Mouse (Mus musculus) neural tube, embryonic 14.5 days (tissue): Measurements from ENCODE around the gene Slain2. TPM values are rescaled to one million over a fixed set of nuclear protein-coding genes. Genes with fewer than 3 reads are reported as not detected.
"Not testable (repeated sequence)": the region's sequence is repeated elsewhere in the genome, so short reads cannot be mapped to it uniquely, and the experiment has no call there.

Experiments
- ATAC-seq: fragments of 200-750 bp; cut with Nextera tagmentation; 2 replicates; pipeline ENCODE4 v1.8.0; 2017; ENCODE audit warnings: low read depth, mild to moderate bottlenecking, moderate TSS enrichment, moderate library complexity
- H3K27ac ChIP-seq: fragments of 300-500 bp; sonication (generic); 2 replicates; pipeline ENCODE4 v1.5.1; 2014; ENCODE audit warnings: low read depth, mild to moderate bottlenecking, control low read depth, low read length, moderate library complexity, mixed read lengths
- H3K27me3 ChIP-seq: fragments of 300-500 bp; sonication (generic); 2 replicates; pipeline ENCODE4 v1.6.1; 2014; ENCODE audit warnings: low read length; ENCODE audit not compliant: control insufficient read depth, insufficient read depth
- H3K36me3 ChIP-seq: fragments of 300-500 bp; sonication (generic); 2 replicates; pipeline ENCODE4 v1.6.1; 2014; ENCODE audit warnings: low read length, mixed read lengths; ENCODE audit not compliant: control insufficient read depth, insufficient read depth
- H3K4me1 ChIP-seq: fragments of 300-500 bp; sonication (generic); 2 replicates; pipeline ENCODE4 v1.6.1; 2014; ENCODE audit warnings: low read length; ENCODE audit not compliant: control insufficient read depth, insufficient read depth
- H3K4me2 ChIP-seq: fragments of 300-500 bp; sonication (generic); 2 replicates; pipeline ENCODE4 v1.6.1; 2014; ENCODE audit warnings: mild to moderate bottlenecking, low read depth, low read length, control low read depth
- H3K4me3 ChIP-seq: fragments of 300-500 bp; sonication (generic); 2 replicates; pipeline ENCODE4 v1.5.1; 2014; ENCODE audit warnings: low read depth, low read length, control low read depth, mixed read lengths
- H3K9ac ChIP-seq: fragments of 300-500 bp; sonication (generic); replicated peaks from 2 replicates; pipeline ENCODE4 v1.6.1; 2014; ENCODE audit warnings: low read depth, mild to moderate bottlenecking, control low read depth, low read length, mixed read lengths
- H3K9me3 ChIP-seq: fragments of 300-500 bp; sonication (generic); 2 replicates; pipeline ENCODE4 v1.6.1; 2016; ENCODE audit warnings: low read length; ENCODE audit not compliant: control insufficient read depth
- WGBS: fragments of 180-500 bp; shearing (Covaris S2); extraction: QIAGEN DNeasy Blood & Tissue Kit; methylation state at CpG from one replicate; pipeline ENCODE4 v1.1.7; 2014; 5-methylcytosine and 5-hydroxymethylcytosine counted together
- polyA plus RNA-seq: library from polyadenylated mRNA; unstranded; fragments of >200 nt; fragmentation: Nextera tagmentation; extraction: Ambion mirVana; gene quantifications from 2 replicates; pipeline ENCODE4 v1.2.1, GENCODE M21; 2014

Slain2 gene
- polyA plus RNA-seq, 1 experiment from 2014 or later = 22.3 TPM

GRCm38 (mm10) chr5:72987786-72988185 is 73.7 kb downstream of the Slain2 start:
- 88% methylated on average over 7 of the region's 7 CpGs for WGBS
- no peaks in the 10 kb centered on the region for H3K27me3 ChIP-seq
- no peaks in the 10 kb centered on the region for H3K36me3 ChIP-seq

GRCm38 (mm10) chr5:72989756-72990155 is 75.7 kb downstream of the Slain2 start:
- ATAC-seq = no peak
- Histone ChIP-seq H3K27ac (no peak overlapping the region), H3K4me3 (no peak overlapping the region), H3K36me3 (no peaks in the 10 kb centered on the region), H3K9ac (no peak overlapping the region), H3K9me3 (no peaks in the 10 kb centered on the region), H3K27me3 (no peaks in the 10 kb centered on the region), H3K4me2 (no peak overlapping the region), H3K4me1 (no peaks in the 10 kb centered on the region)
- 61% methylated on average over 8 of the region's 8 CpGs for WGBS

More at GRCm38 (mm10) chr5:72987786-72988185, 73.7 kb downstream of the Slain2 start:
- Histone ChIP-seq H3K27ac (no peak overlapping the region), H3K4me2 (no peak overlapping the region), H3K9ac (no peak overlapping the region), H3K9me3 (no peaks in the 10 kb centered on the region), H3K4me3 (no peak overlapping the region), H3K4me1 (no peaks in the 10 kb centered on the region)
- ATAC-seq = no peak

DNA sequence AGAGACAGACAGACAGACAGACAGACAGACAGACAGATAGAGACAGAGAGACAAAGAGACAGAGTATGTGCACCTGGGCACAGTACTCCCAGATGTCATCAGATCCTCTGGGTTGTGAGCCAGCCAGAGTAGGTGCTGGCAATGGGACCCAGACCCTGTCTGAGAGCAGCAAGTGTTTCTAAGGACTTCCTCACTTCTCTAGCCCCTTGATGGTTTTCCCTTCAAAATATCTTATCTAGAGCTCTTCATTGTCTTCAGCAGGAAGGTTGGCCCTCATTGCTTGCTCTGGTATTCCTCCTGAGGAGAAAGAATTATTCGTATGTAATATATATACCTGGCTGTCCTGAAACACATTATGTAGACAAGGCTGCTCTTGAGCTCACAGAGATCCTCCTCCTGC is 78.4 kb downstream of the Slain2 start:
- Histone ChIP-seq H3K27ac (no peak overlapping the region), H3K4me2 (no peak overlapping the region), H3K27me3 (no peaks in the 10 kb centered on the region), H3K36me3 (no peaks in the 10 kb centered on the region), H3K4me3 (no peak overlapping the region), H3K4me1 (0 out of 2 replicates have a peak, but pooled peaks cover 3% of the 10 kb centered on the region), H3K9ac (no peak overlapping the region), H3K9me3 (no peaks in the 10 kb centered on the region)
- whole genome bisulfite sequencing = 97% methylated on average over 1 of the region's 1 CpGs
- ATAC-seq = no peak

DNA sequence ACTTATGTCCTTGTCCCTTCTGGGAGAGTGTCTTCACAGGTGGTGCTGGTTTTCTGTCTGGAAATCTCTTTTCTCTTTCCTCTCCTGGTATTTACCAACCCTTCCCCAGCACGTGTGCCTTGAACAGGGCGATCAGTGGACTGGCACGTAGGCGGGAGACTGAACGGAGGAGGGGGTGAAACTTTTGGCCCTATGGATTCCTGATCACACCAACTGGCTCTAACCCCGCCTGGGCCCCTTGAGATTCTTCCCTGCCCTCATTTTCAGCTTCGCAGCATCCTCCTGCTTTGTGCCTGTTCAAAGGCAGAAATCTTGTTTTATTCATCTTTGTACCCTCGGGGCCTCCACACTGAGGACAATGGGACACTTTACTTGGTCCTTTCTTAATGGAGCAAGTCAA is 80.3 kb downstream of the Slain2 start:
- Histone ChIP-seq H3K36me3 (no peaks in the 10 kb centered on the region), H3K9me3 (no peaks in the 10 kb centered on the region), H3K27me3 (no peaks in the 10 kb centered on the region), H3K9ac (no peak overlapping the region), H3K4me3 (no peak overlapping the region), H3K4me2 (no peak overlapping the region), H3K4me1 (0 out of 2 replicates have a peak, but pooled peaks cover 3% of the 10 kb centered on the region), H3K27ac (no peak overlapping the region)
- 37% methylated on average over 8 of the region's 8 CpGs for WGBS
- no peak for ATAC-seq

- Histone ChIP-seq H3K36me3 (no peaks in the 10 kb centered on the region), H3K4me2 (no peak overlapping the region), H3K9ac (no peak overlapping the region), H3K4me3 (no peak overlapping the region), H3K27ac (no peak overlapping the region), H3K9me3 (no peaks in the 10 kb centered on the region), H3K27me3 (no peaks in the 10 kb centered on the region), H3K4me1 (0 out of 2 replicates have a peak, but pooled peaks cover 3% of the 10 kb centered on the region)
- no peak for ATAC-seq
- WGBS = 39% methylated on average over 2 of the region's 2 CpGs
Observed at GRCm38 (mm10) chr5:72994928-72995327, 80.8 kb downstream of the Slain2 start.

DNA sequence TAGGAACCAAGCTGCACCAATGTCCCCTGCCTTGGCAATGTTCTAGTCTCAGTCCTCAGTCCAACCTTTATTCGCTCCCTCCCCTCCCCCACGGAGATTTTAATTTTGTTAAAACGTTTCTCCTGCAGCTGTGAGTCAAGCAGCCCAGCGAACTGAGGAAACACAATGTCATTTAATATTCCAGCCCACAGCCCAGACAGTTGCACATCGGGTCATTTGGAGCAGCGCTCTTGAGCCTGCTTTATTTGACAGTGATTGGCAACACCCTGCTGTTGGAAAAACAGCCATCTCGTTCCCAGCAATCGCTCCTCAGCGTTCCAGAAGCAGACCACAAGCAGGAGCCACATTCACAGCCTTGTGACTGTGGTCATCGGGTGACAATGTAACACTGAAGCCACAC is 81.3 kb downstream of the Slain2 start:
- Histone ChIP-seq H3K9ac (no peak overlapping the region), H3K27me3 (no peaks in the 10 kb centered on the region), H3K4me1 (0 out of 2 replicates have a peak, but pooled peaks cover 3% of the 10 kb centered on the region), H3K4me2 (no peak overlapping the region; the same call in 1 of the 2 replicates), H3K9me3 (no peaks in the 10 kb centered on the region), H3K27ac (no peak overlapping the region), H3K4me3 (no peak overlapping the region), H3K36me3 (no peaks in the 10 kb centered on the region)
- no peak for ATAC-seq
- 29% methylated on average over 10 of the region's 10 CpGs for WGBS

DNA sequence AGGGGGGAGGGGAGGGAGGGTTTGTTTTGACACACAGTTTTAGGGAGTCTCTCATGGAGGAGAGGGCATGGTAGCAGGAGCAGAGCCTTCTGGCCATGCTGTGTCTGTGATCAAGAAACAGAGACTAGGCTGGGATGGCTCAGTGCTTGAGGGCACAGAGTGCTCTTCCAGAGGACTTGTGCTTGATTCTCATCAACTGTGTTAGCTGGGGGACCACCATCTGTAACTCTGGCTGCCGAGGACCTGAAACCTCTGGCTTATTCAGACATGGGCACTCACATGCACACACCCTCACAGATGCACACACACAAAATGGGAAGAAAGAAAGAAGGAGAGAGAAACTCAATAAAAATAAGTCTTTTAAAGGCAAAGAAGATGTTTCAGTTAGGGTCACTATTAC is 84.4 kb downstream of the Slain2 start:
- H3K36me3 ChIP-seq, H3K9me3 ChIP-seq, H3K4me3 ChIP-seq, H3K4me2 ChIP-seq, H3K27me3 ChIP-seq, H3K9ac ChIP-seq, ATAC-seq, H3K4me1 ChIP-seq, H3K27ac ChIP-seq: not testable (repeated sequence)
- 81% methylated on average over 1 of the region's 1 CpGs for WGBS

- no peak for ATAC-seq
- no peaks in the 10 kb centered on the region for H3K36me3 ChIP-seq
- H3K4me1 ChIP-seq = no peaks in the 10 kb centered on the region
- WGBS = 80% methylated on average over 5 of the region's 5 CpGs
- no peaks in the 10 kb centered on the region for H3K9me3 ChIP-seq
- H3K9ac ChIP-seq = no peak overlapping the region
- H3K4me3 ChIP-seq = no peak overlapping the region
- H3K27ac ChIP-seq = no peak overlapping the region
- no peaks in the 10 kb centered on the region for H3K27me3 ChIP-seq
- no peak overlapping the region for H3K4me2 ChIP-seq
Observed at GRCm38 (mm10) chr5:73004046-73004445, 89.9 kb downstream of the Slain2 start.

DNA sequence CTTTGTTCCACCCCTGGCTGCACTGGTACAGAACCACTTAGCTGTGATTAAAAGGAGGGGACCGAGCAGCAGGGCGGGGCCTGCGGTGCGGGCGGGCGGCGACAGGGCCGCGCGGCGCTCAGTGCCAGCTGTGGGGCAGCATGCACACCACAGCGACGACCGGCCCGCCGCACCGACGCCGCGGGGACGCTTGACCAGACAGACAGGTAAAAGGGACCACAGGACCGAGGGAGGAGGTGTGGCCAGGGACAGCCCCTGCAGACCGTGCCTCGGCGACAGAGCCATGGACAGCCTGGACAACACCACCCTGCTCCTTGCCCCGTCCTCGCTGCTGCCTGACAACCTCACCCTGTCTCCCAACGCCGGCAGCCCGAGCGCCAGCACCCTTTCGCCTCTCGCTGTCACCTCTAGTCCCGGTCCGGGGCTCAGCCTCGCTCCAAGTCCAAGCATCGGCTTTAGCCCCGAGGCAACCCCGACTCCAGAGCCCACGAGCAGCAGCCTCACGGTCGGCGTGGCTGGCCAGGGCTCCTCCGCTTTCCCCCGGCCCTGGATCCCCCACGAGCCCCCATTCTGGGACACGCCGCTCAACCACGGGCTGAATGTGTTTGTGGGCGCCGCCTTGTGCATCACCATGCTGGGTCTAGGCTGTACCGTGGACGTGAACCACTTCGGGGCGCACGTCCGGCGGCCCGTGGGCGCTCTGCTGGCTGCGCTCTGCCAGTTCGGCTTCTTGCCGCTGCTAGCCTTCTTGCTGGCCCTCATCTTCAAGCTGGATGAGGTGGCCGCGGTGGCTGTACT is 92.9 kb downstream of the Slain2 start, which contains the start of gene Slc10a4:
Gene Slc10a4 (plus strand): TSS at position 100 of the 798 bp plus-strand sequence.
- Histone ChIP-seq H3K4me3 (peak within 1 kb of the TSS; percentile 42), H3K9ac (peak within 1 kb of the TSS; percentile 46), H3K27me3 (no peaks in the 10 kb centered on the region), H3K4me1 (no peaks in the 10 kb centered on the region), H3K27ac (no peak within 1 kb of the TSS), H3K36me3 (no peaks in the 10 kb centered on the region), H3K9me3 (no peaks in the 10 kb centered on the region), H3K4me2 (peak within 1 kb of the TSS; percentile 54)
- WGBS = 8% methylated on average over 65 of the region's 65 CpGs
- ATAC-seq = peak; percentile 94
